Mouse (Mus musculus) layer of hippocampus, postnatal 14 days (tissue): ENCODE measurements around the gene Zfyve16. TPM values are rescaled to one million over a fixed set of nuclear protein-coding genes. Genes with fewer than 3 reads are reported as not detected.

Experiments used
- DNase-seq, 2 experiments: peaks; one replicate each; pipeline ENCODE4 v3.0.0; 2021 to 2022; ENCODE audit warnings: low spot score in 2 of 2, mixed read lengths in 1 of 2
- long read RNA-seq, 2 experiments: library from polyadenylated mRNA; stranded (forward); transcript quantifications; one replicate each; pipeline ENCODE4 v2.0.0; 2021
- total RNA-seq, 2 experiments: library from RNA; stranded (reverse); gene quantifications; 2 replicates each; pipeline ENCODE4 v1.2.3; 2021

The Zfyve16 gene
- 10 to 100 TPM; 19.6 to 20.1 TPM for total RNA-seq
- long read RNA-seq, experiment 1, full-length matches to known transcripts, result 3 of 6 reads
- long read RNA-seq, experiment 1, partial matches to known transcripts, result 1 of 6 reads
- long read RNA-seq, experiment 1, other reads (novel, unspliced or antisense), result 2 of 6 reads
- long read RNA-seq, experiment 2, full-length matches to known transcripts, result 5 of 8 reads
- long read RNA-seq, experiment 2, partial matches to known transcripts, result 1 of 8 reads
- long read RNA-seq, experiment 2, other reads (novel, unspliced or antisense), result 2 of 8 reads

- peak; percentile 97 to 98 for DNase-seq
Measured at GRCm38 (mm10) chr13:92530721-92531211, at the start of gene Zfyve16. Zfyve16 (minus strand) TSS chr13:92530868.

DNA sequence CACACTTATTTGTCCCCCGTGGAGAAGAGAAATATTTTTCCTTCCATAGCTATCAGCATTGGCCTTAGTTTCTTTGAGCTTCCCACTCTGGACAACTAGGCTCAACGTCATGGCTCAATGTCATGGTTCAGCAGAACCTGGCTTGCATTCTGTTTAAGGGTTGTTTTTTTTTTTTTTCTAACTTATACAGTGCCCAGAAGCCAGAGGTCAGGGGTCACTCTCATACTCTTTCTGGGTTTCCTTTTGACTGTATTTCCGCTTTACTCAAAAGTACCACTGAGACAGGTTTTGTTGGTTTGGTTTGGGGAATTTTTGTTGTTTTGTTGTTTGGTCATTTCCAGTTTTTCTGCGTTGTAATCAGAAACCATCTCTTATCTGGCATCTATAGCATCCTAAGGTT is 47.5 kb upstream of the Zfyve16 start:
- no peak for DNase-seq

DNA sequence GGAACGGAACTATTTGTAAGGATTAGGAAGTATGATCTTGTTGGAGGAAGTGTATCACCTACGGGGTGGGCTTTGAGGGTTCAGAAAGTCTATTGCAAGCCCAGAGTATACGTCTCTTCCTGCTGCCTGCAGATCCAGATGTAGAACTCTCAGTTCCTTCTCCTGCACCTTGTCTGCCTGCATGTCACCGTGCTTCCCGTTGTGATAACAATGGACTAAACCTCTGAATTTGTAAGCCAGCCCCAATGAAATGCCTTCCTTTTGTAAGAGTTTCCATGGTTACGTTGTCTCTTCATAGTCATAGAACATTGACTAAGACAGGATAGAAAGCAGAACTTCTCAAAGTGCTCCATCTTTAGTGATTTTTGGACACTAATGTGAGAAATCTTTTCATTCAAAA is 46.0 kb upstream of the Zfyve16 start:
- no peak for DNase-seq

DNA sequence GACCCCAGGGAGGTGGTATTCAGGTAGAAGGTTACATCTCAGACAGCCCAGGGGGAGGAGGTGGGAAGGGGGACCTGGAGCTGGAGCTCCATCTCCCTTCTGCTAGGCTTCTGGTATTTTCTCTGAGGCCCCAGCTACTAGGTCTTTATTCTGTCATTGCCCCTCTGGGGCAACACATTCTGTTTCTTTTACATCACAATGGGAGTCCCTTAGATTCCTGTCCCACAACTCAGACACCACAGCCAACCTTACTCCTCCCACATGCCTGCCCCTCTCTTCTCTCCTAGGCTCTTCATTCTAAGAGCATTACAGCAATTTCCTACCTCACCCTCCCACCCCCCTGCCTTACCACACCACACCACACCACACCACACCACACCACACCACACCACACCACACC is 45.4 kb upstream of the Zfyve16 start, which contains the start of gene Spz1:
TSS of gene Spz1 (minus strand) at position 101 of the 400 bp plus-strand sequence.
- no peak for DNase-seq

DNA sequence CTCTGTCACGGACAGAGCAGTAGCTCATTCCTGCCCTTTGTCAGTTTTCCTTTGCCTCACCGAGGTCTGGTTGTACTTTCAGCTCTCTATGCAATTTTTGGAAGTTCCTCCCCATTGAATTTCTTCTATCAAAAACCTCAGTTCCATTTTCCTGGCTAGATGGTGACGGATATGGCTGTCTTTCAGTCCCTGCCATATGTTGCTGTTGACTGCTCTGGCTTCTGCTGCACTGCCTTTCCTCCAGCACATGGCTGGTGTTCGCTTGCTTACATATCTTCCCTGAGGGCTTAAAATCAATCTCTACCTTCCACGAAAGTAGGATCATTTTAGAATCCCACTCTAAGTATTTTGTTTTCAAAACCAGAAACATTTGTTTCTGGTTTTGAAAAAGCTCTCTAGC is 28.8 kb upstream of the Zfyve16 start:
- peak in 1 of 2 experiments; percentile 51 for DNase-seq

- no peak for DNase-seq
Measured at GRCm38 (mm10) chr13:92557229-92557628, 26.6 kb upstream of the Zfyve16 start.

GRCm38 (mm10) chr13:92556458-92557126 is 25.9 kb upstream of the Zfyve16 start:
- no peak for DNase-seq

- DNase-seq, result no peak
Measured at GRCm38 (mm10) chr13:92547093-92547492, 16.4 kb upstream of the Zfyve16 start.

DNA sequence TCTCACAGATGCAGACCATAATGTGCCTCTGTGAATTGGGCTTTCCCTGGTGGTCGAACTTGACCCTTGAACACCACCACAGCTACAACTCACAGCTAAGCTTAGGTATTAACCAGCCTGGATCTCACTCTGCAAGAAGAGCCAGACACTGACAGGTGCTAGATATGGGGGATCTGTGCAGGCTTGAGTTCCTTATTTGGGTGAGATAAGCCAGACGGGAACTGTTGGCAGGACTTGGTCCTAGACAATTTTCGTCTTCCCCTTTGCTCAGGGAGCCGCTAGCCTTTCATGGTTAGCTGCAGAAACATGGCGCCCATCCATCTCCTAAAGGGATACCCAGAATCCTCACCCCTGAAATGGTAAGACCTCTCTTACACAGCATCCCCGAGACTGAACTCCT is 10.3 kb upstream of the Zfyve16 start:
- no peak for DNase-seq

DNA sequence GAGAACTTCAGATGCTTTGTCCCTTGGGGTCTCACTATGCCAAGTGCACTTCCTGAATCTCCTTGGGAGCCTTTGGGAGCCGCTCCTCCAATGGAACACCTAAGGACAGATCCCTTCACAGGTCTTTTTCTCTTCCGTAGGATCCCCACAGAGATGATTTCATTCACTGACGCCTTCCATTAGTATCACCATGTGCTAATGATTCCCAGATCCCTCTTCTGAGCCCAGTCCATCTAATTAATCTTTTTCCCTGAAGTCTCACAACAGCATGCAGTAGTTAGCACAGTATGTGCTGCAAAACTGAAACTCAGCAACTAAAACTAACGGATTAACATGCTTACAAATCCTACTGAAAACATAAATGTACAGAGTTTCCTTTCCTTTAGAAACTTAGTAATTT is 8.5 kb upstream of the Zfyve16 start:
- DNase-seq, result no peak

DNA sequence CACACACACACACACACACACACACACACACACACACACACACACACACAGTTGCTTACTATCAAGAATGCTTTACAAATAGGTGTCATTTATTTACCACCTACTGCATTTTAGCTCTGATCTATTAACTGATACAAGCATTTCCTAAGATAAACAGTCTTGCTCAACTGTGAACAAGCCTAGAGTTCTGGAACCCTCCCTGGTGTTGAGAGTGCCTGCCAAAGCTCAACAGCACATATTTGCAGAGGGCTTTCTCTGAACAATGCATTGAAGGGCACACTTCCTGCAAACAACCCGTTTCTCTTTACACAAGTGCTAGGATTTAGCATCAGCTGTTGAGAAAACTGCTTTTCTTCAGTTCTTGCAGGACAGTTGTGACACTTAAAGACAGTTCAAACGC is 3.1 kb upstream of the Zfyve16 start:
- no peak for DNase-seq

DNA sequence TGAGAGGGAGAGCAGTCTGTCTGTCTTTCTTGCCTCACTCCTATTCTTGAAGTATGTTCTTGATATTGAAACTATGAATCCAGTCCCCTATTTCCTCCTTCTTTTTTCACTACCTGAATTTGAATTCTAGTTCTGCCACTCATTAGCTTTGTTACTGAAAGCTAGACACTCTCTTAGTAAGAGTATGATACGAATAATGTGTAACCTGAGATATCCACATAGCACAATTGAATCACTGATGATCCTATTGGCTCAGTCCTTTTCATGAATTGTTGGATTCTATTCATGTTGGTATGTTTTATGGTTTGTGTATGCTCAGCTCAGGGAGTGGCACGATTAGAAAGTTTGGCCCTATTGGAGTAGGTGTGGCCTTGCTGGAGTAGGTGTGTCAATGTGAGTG is 1.5 kb upstream of the Zfyve16 start:
- DNase-seq, result no peak

DNA sequence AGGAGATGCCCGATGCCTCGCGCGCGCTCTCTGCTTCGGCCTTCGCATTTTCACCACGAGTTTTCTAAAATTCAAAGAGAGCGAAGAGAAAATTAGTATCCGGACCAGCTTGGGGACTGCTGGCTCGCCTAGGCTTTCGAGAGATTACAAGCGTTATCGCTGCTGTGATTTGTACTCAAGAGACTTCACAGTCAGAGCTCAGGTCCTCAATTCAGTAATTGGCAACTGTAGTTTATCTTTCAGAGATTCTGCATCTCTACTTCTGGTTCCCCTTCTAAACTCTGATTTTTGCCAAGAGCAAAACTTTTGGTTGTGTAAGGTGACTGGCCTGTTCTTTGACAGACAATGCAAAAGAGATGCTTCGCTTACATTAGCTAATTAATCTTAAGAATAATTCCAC is 569 bp upstream of the Zfyve16 start:
- no peak for DNase-seq

GRCm38 (mm10) chr13:92529828-92530720 is 594 bp downstream of the Zfyve16 start:
- no peak for DNase-seq

GRCm38 (mm10) chr13:92523178-92523813 is 7.4 kb downstream of the Zfyve16 start:
- no peak for DNase-seq

DNA sequence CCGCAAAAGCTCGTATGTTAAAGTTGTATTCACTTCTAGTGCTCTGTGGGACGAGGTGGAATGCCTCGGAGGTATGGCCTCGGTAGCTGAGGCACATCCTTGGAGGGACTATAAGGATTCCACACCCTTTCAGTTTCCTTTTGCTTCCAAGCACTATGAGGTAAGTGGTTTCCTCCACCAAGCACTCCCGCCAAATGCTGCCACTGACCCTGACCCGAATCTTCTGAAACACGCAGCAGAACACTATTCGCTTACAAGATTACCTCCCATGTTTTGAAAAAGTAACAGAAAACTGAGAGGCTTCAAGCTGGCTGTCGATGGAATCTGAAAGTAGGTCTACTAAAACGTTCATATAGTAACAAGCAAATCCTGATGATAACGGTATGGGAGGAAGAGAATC is 25.8 kb downstream of the Zfyve16 start:
- no peak for DNase-seq

GRCm38 (mm10) chr13:92491923-92492322 is 38.7 kb downstream of the Zfyve16 start:
- DNase-seq, result no peak

DNA sequence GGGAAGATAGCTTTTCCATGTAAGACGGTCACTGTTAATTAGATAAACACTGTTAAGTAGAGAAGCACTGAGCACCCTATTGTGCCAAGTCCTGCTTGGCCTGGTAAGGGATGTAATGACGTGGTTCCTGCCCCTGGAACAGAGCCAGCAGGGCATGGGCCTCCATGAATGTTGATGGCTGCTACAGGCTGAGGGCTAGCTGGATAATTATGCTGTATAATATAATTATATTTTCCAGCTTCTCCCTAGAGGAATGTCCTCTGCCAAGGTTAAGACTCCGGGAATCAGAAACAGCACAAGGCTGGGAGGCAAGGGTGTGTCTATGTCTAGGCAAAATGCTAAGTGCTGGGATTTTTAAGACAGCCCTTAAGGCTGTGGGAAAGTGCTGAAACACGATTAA is 39.9 kb downstream of the Zfyve16 start:
- no peak for DNase-seq

GRCm38 (mm10) chr13:92483852-92484463 is 46.7 kb downstream of the Zfyve16 start, which contains the start of gene Fam151b:
Fam151b (minus strand) TSS chr13:92484015.
- DNase-seq, result peak; percentile 86 to 93

- DNase-seq, result peak; percentile 19 to 55
Measured at GRCm38 (mm10) chr13:92483348-92483747, 47.3 kb downstream of the Zfyve16 start.

DNA sequence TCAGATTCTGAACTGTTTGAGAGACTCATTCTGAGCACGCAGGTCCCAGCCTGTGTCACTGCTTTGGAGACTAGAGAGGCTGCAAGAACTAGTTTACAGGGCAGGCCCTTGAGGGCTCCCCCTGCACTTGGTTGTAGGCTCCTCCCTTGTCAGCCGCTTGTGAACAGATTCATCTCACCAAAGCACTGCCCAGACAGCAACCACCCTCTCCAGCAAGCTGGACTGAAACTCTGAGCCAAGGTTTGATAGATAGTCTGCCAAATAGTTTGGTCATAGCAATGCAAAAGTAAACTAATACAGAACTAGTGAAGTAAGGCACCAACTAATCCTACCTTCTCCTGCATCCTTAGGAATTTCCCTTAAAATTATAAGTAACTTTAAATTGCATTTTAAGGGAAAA is 60.5 kb downstream of the Zfyve16 start:
- no peak for DNase-seq
